Mouse (Mus musculus) testis, postnatal 10 days (tissue): Measurements from ENCODE around the gene Frzb.

ENCODE experiments used
- DNase-seq: peaks from one replicate; pipeline ENCODE4 v3.0.0; 2021; ENCODE audit warnings: low spot score

The Frzb gene

DNA sequence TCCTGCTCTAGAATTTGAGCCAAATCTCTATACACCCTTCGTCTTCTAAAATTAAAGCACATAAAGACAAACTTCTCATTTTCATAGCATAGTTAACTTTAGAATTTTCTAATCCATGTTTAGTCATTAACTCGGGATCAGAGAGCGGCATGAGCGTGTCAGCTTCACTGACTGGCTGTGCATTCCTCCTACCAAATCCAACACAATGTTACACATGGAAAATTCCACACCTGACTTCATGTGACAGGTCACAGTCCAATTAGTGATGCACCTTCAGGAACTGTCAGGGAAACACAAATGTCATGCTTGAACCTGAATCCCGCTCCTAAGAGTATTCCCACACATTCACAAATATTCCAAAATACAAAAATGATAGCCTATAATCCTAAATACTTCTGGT is 24.3 kb downstream of the Frzb start:
- DNase-seq: no peak

DNA sequence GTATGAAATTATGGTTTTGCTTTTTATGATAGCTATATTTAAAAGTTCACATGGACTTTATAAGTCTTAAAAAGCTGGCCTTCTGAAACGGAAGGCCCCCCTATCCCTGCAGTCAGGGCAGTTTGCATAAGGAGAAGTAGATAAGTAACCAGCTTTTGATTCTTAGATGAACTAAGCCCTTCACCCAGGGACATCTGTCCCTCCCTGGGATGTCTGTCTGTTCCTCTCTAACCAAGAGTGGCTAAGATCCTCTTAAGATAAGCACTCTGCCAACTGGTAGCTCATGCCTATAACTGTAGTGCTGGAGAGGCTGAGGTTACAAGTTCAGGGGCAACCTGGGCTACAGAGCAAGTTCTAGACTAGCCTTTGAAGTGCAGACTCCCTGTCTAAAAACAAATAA is 25.4 kb downstream of the Frzb start:
- DNase-seq: no peak

DNA sequence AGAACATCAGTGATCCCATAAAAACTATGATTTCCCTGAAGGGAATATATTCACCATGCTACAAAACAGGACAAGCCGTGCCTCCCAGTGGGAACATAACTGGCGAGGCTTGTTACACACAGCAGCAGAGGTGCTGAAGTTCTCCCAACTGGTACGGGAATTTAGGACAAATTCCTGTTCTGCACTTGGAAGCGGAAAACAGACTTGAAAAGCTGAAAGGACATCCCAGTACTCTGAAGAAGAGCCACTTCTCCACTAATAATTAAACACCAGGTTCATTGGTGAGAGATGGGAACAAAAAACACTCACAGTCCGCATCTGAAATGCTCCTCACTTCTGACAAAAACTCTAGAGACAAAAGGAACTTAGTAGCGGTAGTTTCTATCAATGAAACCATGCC is 31.1 kb downstream of the Frzb start:
- DNase-seq: no peak

DNA sequence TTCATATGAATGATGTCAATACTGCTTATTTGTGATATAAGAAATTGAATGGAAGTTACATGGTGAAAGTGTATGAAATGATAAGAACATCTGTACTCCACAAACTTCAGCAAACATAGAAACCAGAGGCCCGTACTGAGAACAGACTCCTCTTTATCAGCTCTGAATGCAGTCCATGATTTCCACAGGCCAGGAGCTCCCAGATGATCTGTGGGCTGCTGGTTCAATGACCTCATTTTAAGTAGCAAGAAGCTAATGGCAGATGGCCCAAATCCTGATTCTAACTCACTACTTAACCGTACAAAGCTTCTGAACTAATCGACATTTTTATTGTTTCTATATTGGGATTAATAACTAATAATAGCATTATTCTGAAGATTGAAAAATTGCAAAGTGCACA is 33.0 kb downstream of the Frzb start:
- DNase-seq: no peak

DNA sequence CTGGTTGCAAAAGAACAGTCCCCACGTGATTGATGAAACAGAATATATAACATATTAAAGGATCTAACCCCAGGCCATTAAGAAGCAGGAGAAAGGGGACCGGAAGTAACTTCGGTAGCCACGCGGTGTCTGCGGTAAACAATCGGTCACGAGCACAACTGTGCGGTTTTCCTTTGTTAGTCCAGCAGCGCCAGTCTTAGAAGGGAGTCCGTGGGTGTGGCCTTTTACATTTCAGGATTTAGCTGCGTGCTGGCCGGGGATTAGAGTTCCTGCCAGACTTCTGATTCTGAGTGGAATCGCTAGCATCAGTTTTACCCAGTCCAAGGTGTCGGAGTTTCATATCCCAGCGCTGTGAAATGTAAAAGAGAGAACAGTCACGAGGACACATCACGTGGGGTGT is 34.3 kb downstream of the Frzb start:
- no peak for DNase-seq

DNA sequence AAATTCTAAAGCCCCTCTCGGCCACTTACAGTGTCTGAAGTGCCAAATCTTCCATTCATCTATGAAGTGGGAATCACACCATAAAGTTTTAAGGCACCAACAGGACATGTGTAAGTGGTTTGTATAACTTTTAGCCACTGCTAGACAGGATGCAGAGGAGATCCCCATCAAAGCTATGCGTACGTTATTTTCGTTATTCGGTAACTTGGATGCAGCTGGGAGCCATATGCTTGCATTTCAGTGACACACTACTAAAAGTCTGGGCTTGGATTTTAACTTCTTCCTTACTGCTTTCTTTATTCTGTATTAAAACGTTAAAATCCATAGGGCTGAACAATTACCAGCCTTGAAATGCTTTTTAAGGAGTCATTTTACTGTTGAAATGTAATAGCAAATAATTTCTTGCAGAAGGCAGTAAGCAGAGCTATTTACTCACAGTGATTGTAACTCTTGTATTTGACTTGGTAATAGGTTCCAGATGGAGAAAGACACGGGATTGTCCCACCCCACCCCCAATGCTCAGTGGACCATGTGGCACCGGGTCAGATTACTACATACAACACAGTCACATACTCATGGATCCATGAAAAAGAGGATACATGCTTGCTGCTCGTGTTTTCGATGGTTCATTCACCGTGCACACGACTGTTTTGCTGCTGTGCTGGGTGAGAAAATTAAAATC is 37.4 kb downstream of the Frzb start:
- DNase-seq: no peak

DNA sequence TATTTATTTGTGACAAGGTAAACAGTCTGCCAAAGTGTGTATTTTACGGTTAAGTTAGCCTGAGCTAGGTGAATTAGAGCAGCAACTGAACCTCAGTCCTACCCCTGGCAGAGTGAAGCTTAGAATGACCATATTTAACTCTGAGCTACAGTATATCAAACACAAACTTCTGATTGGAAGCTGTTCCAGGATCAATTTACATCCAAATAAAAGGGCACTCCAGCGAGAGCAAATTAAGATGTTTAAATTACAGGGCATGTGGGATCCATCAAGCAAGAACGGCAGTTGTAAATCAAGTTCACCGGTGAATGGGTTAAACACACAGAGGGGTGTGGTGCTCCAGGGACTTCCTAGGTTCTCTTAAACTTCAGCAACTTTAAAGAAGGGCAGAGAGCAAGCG is 42.7 kb downstream of the Frzb start:
- no peak for DNase-seq

DNA sequence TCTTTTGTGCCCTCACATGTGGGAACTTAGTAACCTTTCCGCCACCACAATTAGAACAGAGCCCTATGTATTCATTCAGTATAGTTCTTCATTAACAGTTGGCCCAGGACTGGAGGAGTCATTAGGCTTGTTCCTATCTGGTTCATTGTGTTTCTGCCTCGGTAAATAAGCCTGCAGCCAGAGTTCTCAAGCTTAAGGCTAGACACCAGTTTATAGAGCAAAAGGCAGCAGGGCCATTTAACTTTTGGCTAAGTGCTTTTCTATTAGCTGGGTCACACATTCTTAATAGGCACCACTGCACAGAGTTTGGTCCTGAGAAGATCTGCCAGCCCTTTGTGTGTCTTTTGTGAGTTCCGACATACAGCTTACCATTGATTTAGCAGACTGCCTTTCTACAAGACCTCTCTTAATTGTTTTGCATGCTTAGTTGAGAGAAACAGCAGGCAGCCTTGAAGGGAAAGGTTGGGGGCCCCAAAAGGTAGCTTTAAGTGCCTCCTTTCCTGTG is 48.8 kb downstream of the Frzb start:
- no peak for DNase-seq

DNA sequence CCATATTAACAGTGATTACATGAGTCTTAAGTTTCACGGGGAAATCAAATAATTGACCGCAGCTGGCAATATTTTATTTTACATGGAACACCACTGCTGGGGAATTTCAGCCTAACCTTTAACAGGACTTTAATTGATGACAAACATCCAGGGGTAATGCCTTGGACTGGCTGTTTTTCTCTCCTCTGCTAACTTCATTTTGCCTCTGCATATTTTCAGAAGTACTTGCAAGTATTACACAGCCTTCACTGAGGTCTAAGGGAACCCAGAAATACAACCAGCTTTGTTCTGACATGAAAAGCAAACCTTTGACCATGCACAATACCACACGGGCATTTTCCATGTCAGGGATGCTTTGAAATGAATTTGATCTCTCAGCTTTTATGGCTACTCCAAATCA is 50.6 kb downstream of the Frzb start:
- no peak for DNase-seq

DNA sequence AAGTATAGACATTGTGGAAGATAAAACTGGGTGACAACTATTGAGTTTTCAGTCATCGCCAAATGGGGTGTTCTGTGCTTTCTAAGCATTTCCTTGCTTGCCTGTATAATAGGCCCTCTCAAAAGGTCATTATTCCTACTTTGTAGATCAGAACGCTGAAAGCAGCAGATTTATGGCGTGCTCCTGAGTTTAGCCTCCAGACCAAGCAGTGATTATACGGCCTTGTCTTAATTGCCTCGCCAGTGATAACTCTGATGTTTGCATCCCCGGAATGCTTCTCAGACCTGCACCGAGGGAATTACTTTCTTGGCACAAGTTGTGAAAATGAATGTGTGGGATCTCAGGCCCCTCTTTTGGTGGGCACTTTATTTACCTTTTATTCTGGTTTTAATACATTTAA is 51.4 kb downstream of the Frzb start:
- no peak for DNase-seq

DNA sequence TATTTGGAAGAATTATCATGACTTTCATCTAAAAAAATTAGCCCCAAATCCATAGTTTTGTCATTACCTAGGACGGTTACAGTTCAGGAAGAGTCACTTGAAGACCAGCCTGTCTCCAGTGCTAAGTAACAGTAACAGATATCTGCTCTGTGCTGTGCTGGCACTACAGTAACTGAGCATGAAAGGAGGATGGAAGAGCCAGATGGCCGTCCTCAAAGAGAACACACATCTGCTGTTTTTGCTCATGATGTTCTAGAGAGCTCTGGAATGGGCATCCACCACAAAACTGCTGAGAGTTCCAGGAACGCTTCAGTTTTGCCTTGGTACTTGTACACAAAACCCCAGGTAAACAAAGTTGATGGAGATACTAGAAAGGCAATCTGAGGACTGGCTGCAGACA is 59.1 kb downstream of the Frzb start:
- DNase-seq: no peak

DNA sequence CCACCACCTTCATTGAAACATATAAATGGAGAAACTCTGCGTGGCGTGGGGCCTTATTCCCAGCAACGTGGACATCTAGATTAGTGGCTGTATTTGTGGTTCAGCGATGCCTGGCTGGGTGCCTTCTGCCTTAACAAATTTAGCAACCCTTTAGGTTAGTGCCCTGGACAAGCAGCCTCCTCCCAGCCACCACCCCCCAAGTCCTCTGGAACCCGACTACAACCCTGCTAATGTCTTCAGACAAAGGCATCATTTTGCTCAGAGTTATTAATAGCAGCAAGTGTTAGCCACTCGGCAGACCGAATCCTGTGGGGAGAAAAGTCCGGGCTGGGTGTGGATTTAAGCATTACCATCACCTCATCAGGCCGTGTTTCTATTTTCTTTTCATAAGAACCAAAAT is 59.8 kb downstream of the Frzb start:
- DNase-seq: no peak

DNA sequence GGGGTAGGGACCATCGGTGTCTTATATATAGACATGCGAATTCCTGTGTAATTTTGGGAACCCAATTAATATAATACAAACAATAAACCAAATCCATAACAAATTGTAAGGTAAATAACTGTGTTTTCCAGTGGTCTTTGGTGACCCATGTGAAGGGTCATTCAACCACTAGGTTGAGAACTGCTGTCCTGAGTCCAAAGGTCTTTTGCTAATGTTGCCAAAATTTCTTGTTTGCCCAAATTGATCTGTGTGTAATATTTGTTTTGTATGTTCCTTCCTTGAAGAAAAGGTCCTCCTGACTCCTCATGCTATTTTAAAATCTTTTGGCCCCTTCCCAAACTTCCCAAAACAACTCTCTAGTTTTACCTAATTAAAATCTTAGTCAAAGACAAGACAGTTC is 61.2 kb downstream of the Frzb start:
- DNase-seq: no peak

DNA sequence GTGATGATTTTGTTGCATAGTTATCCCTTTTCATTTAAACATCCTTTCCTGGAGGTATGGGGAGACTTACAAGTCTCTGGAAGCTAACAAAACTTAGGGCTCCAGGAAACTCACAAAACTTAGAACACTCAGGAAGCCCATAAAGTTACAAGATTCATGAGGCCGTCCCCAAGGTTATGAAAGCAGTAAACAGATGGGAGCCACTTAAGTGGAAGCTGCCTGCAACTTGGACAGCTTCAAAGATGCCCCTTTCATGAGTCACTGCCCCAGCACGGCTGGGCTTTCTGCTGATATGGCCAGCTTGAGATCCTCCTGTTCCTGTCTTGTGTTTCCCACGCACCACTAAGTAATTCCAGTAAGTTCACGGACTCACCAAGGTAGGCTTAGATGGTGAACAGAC is 63.0 kb downstream of the Frzb start:
- DNase-seq: no peak

DNA sequence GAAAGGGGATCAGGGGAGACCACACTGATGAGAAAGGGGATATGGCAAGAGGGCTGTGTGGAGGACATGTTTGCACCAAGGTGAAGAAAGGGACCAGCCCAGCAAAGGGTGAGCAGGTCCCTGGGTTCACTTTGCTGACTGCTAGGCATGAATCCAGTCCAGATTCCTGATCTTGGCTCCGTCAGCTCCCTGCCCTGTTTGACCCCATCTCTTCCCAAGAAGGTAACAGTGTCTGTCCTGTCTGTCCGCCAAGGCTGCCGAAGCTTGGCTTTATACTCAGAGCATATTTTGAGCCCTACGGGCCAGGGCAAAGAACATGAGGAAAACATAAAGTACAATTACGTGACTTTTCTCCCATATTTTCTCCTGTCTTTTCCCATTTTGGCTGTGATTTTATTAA is 67.6 kb downstream of the Frzb start:
- DNase-seq: no peak

DNA sequence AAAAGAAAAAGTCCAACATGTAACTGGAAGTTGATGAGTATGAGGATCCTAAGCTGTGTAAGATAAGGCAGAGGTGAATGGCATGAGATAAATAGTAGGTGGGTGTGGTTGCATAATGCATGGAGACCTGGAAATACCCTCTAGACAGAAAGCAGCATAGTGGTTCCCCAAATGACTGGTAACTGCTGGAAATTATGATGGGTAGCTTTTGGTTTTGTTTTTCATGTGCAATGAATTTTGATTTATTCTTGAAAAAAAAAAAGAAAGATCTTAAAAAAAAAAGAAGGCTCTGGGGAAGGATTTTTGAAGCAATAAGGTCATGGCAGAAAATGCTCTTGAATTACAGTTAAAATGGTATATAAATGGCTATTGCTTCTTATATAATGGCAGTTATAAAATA is 72.5 kb downstream of the Frzb start:
- DNase-seq: no peak

DNA sequence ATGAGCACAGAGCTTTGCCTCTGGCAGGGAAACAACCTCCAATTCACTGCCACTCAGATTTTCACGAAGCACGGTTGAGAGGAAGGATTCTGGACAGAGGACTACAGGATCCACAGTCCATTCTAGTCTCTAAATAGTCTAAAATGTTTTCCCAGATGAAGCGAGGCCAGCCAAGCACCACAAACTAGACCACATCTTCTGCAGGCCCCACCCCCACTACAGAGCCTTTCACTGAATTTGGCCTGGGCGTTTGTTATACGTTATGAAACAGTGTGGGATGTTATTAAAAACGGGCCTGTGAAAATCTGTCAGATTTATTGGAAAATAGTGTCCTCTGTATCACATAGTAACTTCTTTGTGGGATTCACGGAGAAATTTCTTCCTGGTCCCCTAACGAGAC is 76.0 kb downstream of the Frzb start:
- no peak for DNase-seq
